Mouse (Mus musculus): ENCODE results near the gene Iba57.
A peak's percentile ranks its signal among the peaks of the same experiment; 100 is the strongest.
"Not testable (repeated sequence)": the region's sequence is repeated elsewhere in the genome, so short reads cannot be mapped to it uniquely, and the experiment has no call there.

The Iba57 gene

DNA sequence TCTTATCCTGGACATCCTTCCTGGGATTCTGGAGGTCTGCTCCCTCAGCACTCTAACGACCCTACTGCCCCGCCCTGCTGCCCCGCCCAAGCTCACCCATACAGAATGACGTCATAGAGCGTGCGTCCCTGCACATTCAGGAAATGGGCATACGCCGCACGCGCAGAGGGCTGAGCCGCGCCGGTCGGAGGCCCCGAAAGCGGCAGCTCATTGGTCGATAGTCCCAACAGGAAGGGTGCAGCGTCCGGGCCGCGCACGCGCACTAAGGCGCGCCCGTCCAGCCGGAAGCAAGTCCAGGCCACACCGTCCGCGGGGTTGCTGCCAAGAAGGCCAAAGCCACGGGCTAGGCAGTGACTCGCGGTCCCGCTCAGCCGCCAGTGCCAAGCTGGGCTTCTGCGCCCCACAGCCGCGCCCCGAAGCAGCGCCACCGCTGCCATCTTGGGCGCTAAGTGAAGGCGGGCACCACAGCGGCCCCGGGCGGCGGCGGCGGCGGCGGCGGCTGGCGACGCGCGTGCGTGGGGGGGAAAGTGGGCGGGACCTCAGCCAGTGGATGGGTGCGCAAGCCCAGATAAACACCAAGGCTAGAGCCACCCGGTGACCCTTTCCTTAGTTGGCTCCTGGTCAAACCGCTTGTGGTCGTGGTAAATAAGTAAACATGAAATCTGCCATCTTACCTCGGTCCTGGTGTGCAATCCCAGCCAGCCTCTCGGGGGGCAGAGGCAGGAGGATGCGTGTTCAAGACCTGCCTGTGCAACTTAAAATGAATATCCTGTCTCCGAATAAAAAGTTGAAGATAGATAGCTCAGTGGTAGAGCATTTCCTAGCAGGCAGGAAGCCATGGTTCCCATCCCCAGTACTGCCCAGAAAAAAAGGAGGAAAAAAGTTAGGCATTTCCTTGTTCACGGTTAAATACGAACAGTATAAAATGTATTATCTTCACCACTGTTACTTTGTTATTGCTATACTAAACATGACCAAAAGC is at the start of gene Iba57:
TSS of gene Iba57 (minus strand) at position 485 of the 982 bp plus-strand sequence.
- DNase-seq = peak; percentile 95

DNA sequence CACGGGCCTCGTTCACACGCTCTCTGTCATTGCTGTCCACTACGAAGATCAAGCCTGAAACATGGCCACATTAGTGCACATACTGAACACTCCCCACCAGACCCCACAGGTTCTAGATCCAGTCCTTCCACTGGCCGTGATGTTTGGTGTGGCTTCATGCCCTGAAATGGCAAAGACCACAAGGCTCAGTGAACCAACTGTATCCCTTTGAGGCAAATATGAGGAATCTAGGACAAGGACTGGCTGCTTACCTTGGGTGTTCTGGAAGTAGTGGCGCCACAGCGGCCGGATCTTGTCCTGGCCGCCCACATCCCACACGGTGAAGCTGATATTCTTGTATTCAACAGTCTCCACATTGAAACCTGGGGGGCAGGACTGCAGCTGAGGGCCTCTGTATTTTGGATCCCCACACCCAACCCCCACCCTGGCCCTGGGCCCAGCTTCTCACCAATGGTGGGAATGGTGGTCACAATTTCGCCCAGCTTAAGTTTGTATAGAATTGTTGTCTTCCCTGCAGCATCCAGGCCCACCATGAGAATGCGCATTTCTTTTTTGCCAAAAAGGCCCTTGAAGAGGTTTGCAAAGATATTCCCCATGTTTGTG is 49.5 kb upstream of the Iba57 start:
- no peak for DNase-seq

DNA sequence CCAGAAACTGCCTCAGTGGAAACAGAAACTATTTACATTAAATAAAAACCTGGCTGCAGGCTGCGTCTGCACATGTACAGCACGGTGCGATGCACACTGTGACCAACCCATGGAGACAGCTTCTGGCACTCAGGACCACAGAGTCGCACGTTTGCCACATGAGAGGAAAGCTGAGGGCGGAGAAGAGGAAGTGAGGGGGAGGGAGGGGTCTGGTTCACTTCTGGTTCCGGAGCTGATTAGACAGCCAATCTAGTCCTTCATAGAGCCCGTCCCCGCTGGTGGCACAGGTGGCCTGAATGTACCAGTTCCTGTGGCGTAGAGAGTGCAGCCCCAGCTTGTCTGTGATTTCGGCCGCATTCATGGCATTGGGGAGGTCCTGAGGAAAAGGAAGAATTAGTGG is 48.8 kb upstream of the Iba57 start:
- DNase-seq = not testable (repeated sequence)

DNA sequence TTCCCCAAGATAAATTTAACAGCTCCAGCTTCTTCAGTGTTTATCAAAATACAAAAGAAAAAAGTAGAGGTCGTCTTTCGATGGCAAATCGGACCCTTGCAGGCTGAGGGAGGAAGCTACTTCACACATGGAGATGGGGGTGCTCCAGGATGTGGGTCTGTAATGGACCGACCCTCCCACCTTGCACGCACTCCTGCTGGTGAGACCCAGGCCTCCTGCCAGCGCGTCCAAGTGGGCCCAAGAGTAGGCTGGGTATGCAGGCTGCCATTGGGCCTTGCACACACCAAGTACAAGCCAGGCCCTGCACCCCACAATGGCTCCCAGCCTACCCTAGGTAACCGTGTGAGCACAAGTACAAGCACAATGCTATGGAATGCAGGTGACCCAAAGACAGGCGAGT is 48.0 kb upstream of the Iba57 start:
- not testable (repeated sequence) for DNase-seq

DNA sequence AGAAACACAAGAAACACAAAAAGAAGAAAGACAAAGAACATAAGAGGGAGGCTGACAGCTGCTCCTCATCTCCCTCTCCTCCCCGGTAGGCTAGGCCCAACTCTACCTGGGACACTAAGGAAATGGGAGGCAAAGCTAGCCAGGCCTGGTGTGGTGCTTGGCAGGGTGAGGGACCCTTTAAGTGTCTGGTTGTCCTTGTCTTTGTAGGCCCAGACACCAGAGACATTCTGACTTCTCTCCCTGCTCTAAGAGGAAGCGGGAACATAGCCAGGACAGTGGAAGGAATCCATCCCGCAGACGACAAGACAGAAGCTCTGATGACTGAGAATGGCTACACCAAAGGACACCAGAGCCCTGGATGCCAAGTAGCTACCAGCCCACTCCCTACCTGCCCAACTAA is 46.5 kb upstream of the Iba57 start:
- DNase-seq = no peak

DNA sequence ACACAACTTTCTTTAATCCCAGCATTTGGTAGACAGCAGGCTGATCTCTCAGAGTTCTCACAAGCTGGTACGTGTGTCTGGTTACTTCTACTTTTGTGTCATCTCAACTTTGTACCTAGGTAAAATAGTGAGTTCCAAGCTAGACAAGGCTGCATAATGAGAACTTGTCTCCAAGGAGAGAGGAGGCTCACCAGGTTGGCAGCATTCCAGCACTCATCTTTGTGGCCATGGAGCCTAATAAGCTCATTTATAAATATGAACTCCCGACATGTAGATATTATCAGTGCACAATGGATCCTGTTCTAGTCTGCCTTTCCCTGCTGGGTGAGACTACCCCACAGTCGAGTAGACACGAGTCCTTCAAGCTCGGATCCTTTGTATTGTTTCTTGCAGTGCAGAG is 46.0 kb upstream of the Iba57 start:
- DNase-seq = no peak

DNA sequence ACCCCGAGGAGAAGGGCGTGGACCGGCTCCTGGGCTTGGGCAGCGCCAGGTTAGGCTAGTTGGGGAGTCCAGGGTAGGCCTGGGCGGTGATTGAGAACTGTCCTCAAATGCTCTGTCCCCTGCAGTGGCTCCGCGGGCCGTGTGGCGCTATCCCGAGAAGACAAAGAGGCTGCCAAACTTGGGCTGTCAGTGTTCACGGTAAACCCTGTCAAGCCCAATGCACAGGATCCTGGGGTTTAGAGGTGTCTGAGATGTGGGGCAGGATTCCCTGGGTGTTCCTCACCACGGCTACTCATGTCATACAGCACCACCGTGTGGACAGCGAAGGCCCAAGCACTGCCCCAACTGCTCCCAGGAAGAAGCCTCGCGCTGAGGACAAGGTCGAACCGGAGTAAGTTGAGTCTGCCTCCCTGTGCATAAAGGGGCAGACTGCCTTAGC is 45.5 kb upstream of the Iba57 start:
- DNase-seq = peak; percentile 59

DNA sequence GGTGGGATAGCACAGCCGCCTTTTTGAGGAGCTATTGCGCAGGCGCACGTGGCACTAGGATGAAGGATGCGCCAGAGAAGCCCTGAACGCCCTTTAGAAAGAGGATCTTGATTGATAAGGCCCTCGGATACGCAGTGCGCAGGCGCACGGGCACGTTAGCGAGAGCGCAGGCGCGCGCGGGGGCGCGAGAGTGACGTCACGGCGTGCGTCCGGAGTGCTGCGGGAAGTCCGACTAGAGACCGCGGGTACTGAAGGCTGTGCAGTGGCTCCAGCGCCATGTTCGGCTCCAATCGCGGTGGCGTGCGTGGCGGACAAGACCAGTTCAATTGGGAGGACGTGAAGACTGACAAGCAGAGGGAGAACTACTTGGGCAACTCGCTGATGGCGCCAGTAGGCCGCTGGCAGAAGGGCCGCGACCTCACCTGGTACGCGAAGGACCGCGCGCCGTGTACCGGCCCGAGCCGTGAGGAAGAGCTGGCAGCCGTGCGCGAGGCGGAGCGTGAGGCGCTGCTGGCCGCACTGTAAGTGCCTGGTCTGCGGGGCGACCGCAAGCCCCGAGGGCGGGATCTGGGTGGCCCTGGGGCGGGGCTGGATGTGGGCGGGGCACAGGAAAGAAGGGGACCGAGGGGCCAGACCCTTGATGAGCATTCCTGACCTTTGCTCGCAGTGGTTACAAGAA is 44.8 kb upstream of the Iba57 start, which contains the start of gene 2310033P09Rik:
TSS of gene 2310033P09Rik (plus strand) at position 169 of the 679 bp plus-strand sequence.
- peak; percentile 94 for DNase-seq

DNA sequence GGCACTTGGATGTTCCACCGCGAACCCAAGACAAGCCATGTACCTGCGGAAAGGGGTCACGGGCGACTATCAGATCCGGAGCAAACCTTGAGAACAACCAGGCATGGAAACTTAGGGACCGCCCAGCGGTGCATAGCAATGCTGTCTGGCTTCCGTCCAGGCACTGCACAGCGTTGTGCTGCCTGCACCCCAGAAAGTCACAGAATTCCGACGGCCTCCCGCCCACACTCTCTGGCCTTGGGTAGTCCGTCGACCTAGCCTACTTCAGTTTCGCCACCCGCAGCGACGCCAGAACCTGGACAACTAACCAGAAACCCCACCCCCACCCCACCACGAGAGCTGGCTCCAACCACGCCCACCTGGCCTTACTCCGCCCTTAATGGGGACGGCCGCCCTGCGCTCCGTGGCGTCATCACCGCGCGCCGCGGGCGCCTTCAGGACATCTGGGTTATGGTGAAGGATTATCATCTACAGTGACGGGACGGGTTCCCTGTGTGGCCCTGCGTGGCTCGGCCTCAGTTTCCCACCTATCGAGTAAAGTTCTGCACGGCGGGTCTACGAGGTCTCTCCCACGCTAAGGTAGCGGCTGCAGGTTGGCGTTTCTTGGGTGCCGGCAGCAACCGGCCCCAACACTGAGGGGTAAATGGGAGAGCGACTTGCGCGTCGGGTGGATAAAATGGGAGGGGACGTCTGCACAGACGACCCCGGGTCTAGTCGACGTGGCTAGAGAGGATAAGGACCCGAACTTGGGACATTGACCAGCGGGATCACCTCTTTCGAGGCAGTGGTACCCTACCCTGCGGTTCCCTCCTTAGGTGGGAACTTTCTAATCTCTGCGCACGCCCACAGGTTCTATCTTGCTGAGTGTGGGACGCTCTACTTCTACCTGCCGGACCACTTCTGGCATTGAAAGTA is 38.8 kb upstream of the Iba57 start, which contains the start of gene Mrpl55:
TSS of gene Mrpl55 (plus strand) at position 406 of the 915 bp plus-strand sequence.
- DNase-seq = peak; percentile 95

DNA sequence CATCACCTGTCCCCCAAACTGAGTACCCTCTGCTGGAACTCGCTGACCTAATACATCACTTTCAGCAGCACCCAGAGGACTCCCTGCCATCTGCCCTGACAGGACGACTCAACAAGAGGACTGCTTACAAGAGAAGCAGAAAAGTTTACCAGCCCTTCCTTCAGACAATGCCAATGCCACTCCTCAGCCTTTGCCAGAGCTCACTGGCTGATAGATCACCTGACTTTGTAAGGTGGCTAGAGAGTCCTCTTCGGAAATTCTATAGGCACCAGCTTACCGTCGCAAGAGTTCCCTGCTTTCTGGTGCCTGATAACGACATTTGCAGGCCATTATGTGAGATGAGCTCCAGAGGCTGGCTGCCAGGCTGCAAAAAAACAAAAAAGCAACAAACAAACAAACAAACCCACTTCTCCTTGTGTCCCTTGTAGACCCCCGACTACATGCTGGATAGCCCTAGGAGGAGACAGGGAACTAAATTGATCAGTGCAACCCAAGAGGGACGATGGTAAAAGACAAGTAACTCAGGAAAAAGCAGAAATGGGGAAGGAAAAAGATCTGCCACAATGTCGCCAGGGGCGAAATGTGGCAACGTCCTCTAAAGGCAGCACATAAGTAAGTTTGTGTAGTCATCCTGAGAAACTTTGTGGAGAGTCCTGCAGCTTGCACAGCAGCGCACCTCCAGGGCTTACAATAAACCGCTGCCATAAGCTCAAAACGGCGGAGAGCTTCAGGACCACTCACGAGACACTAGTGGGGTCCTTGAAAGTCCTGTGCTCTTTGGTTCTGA is 37.9 kb upstream of the Iba57 start:
- no peak for DNase-seq

DNA sequence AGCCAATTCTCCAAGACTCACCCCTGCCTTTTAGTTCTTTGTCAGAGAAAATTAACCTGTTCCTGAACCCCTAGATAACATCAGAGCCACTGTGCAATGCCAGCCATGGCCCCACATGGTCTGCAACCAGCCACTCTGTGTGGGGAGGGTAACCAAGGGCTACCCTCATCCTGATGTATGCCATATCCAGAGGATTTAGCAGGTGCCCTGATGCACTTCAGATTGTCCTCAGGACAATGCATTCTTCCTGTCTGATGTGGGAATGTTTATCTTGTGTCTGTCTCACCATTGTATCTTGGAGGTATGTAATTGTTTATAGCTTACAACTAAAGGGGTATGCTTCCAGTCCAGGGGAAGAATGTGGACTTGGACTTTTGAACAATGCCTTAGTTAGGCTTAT is 32.7 kb upstream of the Iba57 start:
- no peak for DNase-seq

DNA sequence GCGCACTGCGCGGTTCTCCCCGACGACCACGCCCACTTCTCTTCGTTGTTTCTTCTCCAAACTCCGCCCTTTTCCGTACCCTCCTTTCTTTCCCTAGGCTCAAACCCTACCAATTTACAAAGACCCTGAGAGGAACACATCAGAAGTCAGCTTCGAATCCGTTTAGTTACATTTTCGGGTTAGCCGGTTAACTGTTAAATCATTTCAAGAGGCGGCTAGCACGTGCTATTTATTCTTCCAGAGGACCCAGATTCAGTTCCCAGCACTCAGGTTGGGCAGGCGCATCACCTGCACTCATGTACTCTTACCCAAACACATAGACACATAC is 28.5 kb upstream of the Iba57 start, which contains the start of gene Guk1:
TSS of gene Guk1 (minus strand) at position 154 of the 328 bp plus-strand sequence.
- DNase-seq = peak; percentile 15

DNA sequence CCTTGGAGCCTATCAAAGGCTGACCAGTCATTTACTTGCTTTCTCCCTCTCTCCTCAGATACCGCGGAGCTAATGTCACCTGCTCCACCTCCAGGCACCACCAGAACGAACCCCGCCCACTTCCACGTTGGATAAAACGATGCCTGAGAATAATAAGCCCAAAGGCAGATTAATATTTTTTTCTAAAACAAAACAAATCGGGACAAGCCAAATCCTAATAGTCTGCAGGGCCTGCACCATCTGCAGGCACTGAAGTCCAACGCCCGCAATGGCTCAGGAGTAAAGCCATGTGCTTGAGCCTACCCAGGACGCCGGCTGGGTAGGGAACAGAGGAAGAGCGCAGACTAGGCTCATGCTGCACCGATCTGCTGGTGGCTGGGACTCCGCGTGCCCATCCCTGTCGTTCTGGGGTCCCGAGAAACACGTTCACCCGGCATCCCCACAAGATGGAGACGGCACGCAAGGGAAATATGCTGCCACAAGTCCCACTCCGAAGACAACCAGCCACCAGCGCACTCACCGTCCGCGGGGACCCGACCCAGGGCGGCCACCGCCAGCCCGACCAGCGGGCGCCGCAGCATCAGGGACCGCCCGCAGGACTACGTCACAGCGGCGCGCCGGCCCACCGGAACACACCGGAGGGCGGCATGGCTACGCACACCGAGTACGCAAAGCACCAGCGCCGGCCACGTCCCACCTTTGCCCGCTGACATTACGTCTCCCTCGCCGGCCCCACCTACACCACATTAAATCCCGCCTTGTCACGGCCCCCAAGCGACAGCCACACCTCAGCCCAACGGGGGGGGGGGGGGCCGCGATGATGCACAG is 27.9 kb upstream of the Iba57 start:
- DNase-seq = peak; percentile 85

DNA sequence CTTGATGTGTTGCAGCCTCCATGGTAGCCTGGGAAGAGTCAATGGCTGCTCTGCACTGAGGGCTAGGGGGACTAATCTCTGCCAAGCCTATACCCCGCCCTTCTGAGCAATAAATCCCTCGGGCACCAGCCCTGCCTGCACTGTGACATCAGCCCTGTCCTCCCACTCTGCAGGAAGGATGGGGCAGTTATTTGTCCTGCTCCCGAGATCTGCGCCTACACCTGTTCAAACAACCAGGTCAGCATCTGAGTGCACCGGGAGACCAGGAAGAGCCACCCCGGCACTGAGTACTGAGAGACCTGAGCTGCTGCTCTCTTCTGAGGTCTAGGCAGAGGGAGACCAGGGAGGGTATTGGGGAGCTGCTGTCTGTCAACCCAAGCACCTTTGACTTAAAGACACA is 24.2 kb upstream of the Iba57 start:
- no peak for DNase-seq

DNA sequence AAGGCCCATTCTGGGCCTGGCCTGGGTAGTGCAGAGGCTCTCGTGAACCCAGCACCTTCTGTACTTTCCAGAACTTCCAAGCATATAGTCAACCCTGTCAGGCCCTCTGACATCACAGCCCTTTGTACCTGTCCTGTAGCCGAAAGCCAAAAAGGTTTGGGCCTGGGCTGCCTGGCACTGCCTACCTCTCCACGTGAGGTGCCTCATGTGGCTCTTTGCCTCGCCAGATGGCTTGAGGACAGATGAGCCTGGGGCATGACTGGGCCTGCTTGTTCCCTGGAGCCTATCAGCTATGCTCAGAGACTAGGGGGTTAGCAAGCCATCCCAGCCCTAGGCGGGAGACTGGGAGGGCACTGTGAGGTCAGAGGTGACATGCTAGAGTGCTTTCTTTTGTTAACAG is 22.0 kb upstream of the Iba57 start:
- DNase-seq = no peak

DNA sequence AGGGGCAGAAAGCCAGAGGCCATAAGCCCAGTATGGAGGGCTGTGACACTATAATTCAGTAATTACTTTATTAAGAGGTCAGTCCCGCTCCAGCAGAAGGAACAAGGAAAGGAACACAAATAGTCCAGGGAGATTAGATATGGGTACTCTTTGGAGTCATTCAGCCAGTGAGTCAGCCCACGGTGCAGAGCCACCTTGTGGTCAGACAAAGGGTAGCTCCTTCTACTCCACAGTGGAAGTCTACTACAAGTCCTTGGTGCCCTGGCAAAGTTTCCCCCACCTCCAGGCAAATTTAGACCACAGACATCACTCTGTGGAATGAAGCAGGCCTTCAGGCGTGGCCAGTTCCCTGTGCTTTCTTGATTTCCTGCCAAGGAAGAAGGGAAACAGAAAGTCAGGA is 20.3 kb upstream of the Iba57 start:
- DNase-seq = peak; percentile 42

DNA sequence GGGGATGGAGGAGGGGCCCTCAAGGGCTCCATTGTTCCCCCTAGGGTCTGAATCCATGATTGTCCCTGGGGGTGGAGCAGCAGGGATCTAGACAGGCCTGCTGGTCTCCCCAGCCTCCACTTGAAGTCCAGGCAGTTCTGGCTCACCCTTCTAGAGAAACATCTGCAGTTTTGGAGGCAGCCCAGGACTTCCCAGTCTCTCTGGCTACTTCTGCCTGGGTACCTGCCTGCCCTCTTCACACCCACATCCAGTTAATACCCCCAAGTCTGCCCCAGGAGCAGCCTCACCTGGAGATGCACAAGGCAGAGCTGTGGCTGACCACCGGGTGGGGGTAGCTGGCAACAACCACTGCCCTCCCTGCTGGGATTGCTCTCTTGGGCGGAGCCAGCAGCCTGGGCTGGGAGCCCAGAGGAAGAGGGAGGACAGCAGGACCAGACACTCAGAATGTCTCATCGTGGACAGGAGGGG is 19.4 kb upstream of the Iba57 start, which contains the start of gene Gjc2:
TSS of gene Gjc2 (minus strand) at position 350 of the 468 bp plus-strand sequence.
- DNase-seq = no peak

DNA sequence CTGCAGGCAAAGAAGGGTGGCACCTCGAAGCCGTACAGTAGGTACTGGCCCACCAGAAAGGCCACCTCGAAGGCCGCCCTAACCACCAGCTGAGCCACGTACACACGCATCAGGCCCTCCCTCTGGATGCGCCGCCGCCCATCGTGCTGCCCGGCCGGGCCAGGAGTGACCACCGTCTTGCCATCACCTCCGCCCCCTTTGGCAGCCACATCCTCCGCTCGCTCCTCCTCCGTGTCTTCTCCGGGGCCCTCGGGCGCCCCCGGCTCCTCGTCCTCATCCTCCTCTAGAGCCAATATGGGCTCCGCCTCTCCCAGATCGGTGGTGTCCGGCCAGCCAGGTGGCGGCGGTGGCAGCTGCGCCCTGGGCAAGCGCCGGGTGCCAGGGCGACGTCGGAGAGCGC is 13.4 kb upstream of the Iba57 start:
- DNase-seq = no peak

DNA sequence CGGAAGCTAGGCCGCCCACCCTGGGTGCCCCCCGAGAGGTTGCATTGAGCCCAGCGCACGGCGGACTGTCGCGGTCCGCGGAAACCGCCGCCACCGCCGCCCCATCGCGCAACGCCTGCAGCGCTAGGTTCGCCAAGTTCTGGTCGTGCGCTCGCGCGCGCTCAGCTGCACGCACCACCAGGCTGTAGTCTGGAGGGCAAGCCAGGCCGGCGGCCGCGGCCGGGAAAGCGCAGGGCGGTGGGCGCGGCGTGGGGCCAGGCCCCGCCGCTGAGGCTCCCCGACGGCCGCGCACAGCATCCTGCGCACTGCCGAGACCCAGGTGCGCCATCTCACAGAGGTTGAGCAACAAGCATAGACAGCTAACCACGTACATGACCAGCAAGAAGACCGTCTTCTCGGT is 12.9 kb upstream of the Iba57 start:
- no peak for DNase-seq

DNA sequence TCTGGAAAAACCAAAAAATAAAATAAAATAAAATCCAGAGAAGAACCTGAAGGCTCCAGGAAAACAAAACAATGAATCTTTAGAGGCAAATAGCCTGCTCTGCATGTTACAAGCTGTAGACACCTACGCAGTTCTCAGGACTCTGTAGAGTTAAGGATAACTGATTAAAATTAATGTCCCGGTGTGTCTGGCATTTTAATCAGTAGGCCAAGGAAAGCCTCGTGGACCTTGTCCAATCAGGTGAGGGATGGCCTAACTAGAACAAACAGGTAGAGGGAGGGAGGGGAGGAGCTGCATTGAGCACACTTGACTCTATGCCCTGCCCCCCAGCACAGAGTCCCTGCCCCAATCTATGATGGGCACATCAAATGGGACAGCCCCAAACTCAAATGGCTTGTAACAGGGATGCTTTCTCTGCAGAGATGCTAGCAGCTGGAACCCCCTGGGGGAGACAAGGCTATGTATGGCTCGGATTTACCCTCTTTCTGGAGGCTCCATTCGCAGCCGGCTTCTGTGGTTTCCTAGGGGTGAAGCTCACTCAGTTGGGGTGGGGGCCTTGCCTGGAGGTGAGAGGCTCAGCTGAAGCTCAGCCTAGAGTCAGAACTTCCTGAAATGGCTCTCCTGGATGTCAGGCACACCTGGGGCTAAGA is 10.8 kb upstream of the Iba57 start:
- no peak for DNase-seq

All from right cerebral cortex, postnatal 4 days (tissue).